Mouse (Mus musculus) heart, postnatal 14 days (tissue): ENCODE data around the gene Zc3h8. TPM values are rescaled to one million over a fixed set of nuclear protein-coding genes. Genes with fewer than 3 reads are reported as not detected.
A peak's percentile ranks its signal among the peaks of the same experiment; 100 is the strongest.

Experiments used
- DNase-seq, 2 experiments: peaks; one replicate each; pipeline ENCODE4 v3.0.0; 2021 to 2022
- intact Hi-C: fragments of 180-260 bp; cut with DNase I; formaldehyde crosslinking; loops from one replicate; pipeline ENCODE4 v1.15.1; 2025
- long read RNA-seq, 2 experiments: library from polyadenylated mRNA; stranded (forward); transcript quantifications; one replicate each; pipeline ENCODE4 v2.0.0; 2021
- total RNA-seq, 2 experiments: library from RNA; stranded (reverse); gene quantifications; 2 replicates each; pipeline ENCODE4 v1.2.3; 2021

The Zc3h8 gene
- 1 to 10 TPM; 3.2 to 4.3 TPM for total RNA-seq
- long read RNA-seq, experiment 1, transcript Zc3h8-201 (9 exons, 1,624 nt), result major isoform, 10 of 15 reads
- long read RNA-seq, experiment 1, partial matches to known transcripts, result 2 of 15 reads
- long read RNA-seq, experiment 1, other reads (novel, unspliced or antisense), result 3 of 15 reads
- long read RNA-seq, experiment 2, partial matches to known transcripts, result 2 of 8 reads
- long read RNA-seq, experiment 2, other reads (novel, unspliced or antisense), result 2 of 8 reads

GRCm38 (mm10) chr2:128943538-128944528 lies at the start of gene Zc3h8:
TSS of gene Zc3h8 (minus strand) at chr2:128944077.
- DNase-seq, result peak; percentile 99
- intact Hi-C loops, result loop anchor here (2.0 kb wide), 1 partner anchor 21 kb away; no protein-coding TSS in a partner anchor

DNA sequence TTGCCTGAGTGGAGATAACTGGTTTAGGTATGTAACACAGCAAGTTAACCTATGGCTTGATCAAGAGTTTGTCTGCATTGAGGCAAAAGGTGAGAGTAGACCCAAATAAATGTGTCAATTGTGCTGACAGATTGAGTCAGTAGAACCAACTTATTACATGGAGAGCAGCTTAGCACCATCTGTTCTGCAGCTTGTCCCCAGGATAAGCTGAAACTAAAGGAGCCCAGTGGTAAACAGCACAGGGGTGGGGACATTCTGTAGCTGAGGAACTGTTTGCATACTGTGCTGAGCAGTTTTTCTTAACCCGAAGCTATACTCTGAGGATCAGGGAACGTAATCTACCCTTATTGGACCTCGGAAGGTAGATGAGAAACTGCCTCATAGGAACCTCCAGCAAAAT lies 40.9 kb upstream of the Zc3h8 start:
- DNase-seq, result no peak
- intact Hi-C loops, result no loop called here

- intact Hi-C loops, result no loop called here
- DNase-seq, result no peak
Observed at GRCm38 (mm10) chr2:128975572-128975971, 31.7 kb upstream of the Zc3h8 start.

GRCm38 (mm10) chr2:128972301-128972700 lies 28.4 kb upstream of the Zc3h8 start:
- intact Hi-C loops, result no loop called here
- no peak for DNase-seq

- DNase-seq, result no peak
- intact Hi-C loops, result no loop called here
Observed at GRCm38 (mm10) chr2:128968475-128969083, 24.7 kb upstream of the Zc3h8 start.

- intact Hi-C loops, result no loop called here
- peak; percentile 79 to 81 for DNase-seq
Observed at GRCm38 (mm10) chr2:128967661-128968441, 24.0 kb upstream of the Zc3h8 start, which contains the start of gene Gm10762. TSS of gene Gm10762 (minus strand) at chr2:128967725.

- peak; percentile 99 for DNase-seq
- intact Hi-C loops, result no loop called here
Observed at GRCm38 (mm10) chr2:128966641-128967580, 23.0 kb upstream of the Zc3h8 start, which contains the start of gene Zc3h6. TSS of gene Zc3h6 (plus strand) at chr2:128967402.

- intact Hi-C loops, result no loop called here
- no peak for DNase-seq
Observed at GRCm38 (mm10) chr2:128966236-128966635, 22.4 kb upstream of the Zc3h8 start.

- no peak for DNase-seq
- intact Hi-C loops, result loop anchor here (2.0 kb wide), 1 partner anchor 21 kb away; the partner anchor contains the start of gene Zc3h8
Observed at GRCm38 (mm10) chr2:128965505-128966105, 21.7 kb upstream of the Zc3h8 start.

DNA sequence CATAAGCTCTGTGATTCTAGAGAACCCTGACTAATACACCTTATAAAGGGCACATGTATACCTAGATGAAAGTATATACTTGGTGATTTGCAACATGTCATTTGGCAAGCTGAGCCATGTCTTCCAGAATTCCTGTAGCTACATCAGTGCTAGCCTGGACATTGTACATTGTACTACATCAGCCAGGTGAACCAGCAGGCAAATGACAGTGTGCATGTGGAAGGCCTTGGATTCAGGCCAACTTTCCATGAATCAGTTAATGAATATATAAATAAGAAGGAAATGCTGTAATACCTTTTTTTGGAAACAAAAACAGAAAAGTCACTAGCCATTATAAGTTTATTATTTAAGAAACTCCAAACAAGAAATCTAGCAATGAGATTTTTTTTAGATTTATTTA lies 10.3 kb upstream of the Zc3h8 start:
- intact Hi-C loops, result no loop called here
- DNase-seq, result no peak

- peak in 1 of 2 experiments; percentile 22 for DNase-seq
Observed at GRCm38 (mm10) chr2:128947962-128948588, 4.2 kb upstream of the Zc3h8 start.

GRCm38 (mm10) chr2:128936256-128936655 lies 7.6 kb downstream of the Zc3h8 start:
- no peak for DNase-seq
- intact Hi-C loops, result loop anchor here (10.0 kb wide), 1 partner anchor 241 kb away; the partner anchor contains the start of gene Mertk

More at GRCm38 (mm10) chr2:128947962-128948588, 4.2 kb upstream of the Zc3h8 start:
- intact Hi-C loops, result loop anchor here (2.0 to 5.0 kb wide), 4 partner anchors 59 to 309 kb away; no protein-coding TSS in a partner anchor

- intact Hi-C loops, result loop anchor here (10.0 kb wide), 1 partner anchor 236 kb away; the partner anchor contains the start of gene Mertk
Observed at GRCm38 (mm10) chr2:128930704-128931103, 13.2 kb downstream of the Zc3h8 start.

DNA sequence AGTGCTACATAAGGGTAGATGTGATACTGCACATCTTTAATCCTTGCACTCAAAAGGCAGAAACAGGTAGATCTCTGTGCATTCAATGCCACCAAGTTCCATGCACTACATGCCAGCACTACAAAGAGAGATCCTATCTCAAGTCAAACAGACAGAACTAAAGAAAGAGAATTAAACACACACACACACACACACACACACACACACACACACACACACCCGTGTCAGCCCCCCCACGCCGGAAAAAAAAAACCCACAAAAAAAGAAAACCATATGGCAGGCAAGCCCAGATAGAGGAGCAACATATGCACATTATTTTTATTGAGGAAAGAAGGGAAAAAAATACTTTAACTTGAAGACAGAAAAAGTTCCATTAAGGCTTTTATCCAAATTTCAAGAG lies 15.4 kb downstream of the Zc3h8 start:
- DNase-seq, result no peak
- intact Hi-C loops, result no loop called here

More at GRCm38 (mm10) chr2:128930704-128931103, 13.2 kb downstream of the Zc3h8 start:
- no peak for DNase-seq

DNA sequence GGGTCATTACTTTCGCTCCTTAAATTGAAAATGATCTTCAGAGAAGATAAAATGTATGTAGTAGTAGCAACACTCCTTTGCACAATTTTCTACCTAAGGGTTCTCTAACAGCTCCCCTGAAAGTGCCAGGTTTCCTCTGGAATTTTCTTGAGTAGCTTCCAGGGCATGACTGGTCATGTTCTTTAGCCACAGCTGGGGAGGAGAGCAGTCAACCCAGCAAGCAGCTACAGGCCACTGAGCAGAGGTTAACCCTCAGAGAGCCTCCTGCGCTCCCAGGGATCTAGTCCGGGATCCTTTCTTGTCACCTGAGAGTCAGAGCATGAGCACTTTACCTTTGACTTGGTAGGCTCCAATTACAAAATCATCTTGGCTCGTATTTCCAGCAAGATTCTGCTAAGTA lies 19.1 kb downstream of the Zc3h8 start:
- intact Hi-C loops, result no loop called here
- DNase-seq, result no peak

DNA sequence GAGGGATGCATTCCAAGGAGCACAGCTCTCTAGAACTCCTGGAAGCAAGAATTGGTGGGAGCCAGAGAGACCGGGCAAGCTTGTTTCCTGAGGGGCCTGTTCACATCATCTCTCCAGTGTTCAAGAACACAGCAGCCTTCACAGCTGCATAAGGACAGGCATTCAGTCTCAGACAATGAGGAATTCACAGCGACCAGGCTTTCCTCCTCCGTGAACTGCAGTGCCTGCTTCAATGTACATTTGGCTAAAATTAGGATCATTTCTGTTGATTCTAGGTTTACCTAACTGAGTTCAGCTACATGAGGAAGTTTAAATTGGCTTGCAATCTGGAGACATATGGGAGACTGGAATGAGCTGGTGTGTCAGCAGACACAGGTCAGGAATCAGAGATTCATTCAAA lies 27.3 kb downstream of the Zc3h8 start:
- no peak for DNase-seq
- intact Hi-C loops, result no loop called here

- no peak for DNase-seq
- intact Hi-C loops, result no loop called here
Observed at GRCm38 (mm10) chr2:128914978-128915377, 28.9 kb downstream of the Zc3h8 start.

GRCm38 (mm10) chr2:128903661-128904060 lies 40.2 kb downstream of the Zc3h8 start:
- intact Hi-C loops, result no loop called here
- DNase-seq, result no peak
